Mouse (Mus musculus): ENCODE results near the gene Tlr5.

The Tlr5 gene

DNA sequence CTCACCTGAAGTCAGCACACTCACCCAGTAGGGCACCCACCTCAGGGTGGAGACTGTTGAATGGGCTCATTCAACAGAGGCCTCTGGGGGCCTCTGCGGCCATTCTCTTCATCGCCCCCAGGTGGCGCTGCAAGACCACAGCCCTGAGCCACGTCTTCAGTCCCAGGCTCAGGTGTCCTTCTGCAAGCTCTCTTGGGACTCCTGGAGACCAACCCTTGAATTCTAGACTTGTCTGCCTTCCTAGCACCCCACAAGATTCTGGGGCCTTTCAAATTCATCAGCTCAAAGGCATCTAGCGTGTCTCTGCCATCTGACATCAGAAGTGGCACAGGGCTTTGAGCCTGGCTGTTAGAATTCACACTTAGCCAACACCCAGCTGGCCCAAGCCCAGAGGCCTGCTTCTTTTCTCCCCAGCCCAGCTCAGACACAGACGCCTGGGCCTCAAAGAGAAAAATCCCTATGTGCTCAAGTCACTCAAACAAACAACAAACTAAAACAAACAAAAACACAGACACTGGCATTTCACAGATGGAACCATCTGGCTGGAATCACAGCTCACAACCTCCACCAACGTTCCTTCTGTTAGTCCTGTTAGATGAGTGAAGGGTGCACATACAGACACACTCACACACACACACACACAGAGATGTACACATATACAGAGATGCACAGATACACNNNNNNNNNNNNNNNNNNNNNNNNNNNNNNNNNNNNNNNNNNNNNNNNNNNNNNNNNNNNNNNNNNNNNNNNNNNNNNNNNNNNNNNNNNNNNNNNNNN, 36.6 kb downstream of the Tlr5 start:
- DNase-seq = peak; percentile 70

Data from lung, postnatal 10 days (tissue).